ENCODE assay signal across 8 mouse cellular contexts in the genomic region with DNA sequence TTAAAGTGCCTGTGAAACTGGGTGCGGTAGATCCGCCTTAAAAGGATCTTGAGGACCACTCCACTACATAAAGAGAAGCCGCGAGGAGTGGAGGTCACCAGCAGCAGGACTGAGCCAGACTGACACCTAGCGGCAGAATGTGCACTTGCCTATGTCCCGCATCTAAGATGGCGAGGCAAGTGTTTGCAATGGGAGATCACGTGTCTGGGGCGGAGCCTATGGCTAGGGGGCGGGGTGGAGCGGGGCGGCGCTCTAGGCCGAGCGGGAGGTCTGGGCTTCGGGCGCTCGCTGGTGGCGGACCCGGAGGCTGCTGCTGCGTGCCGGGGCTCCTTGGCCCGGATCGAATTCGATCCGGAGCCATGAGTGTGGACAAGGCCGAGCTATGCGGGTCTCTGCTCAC. TPM values are rescaled to one million over a fixed set of nuclear protein-coding genes. Genes with fewer than 3 reads are reported as not detected.
DNase-seq lines count a peak whose midpoint lies in the region; ATAC-seq lines count a peak whose summit lies in the region.

A gene (plus strand): TSS at position 255 of the 400 bp plus-strand sequence.

- ATAC-seq in forebrain, embryonic 11.5 days (replicated peaks; ENCODE audit: low FRiP score) = peak; percentile 90
- ATAC-seq in heart, embryonic 16.5 days (replicated peaks; ENCODE audit: extremely low read depth, insufficient read depth, low FRiP score) = peak; percentile 90
- peak; percentile 85 for ATAC-seq in liver, embryonic 15.5 days (ENCODE audit: insufficient read depth)
- ATAC-seq in neural tube, embryonic 12.5 days (ENCODE audit: low FRiP score, low read depth) = peak; percentile 94

- peak within 1 kb of the TSS; percentile 45 for H3K4me3 ChIP-seq in forebrain, embryonic 11.5 days (ENCODE audit: low read depth, low read length)
- peak within 1 kb of the TSS; percentile 68 for H3K4me3 ChIP-seq in heart, embryonic 16.5 days (ENCODE audit: low read length)
- H3K4me3 ChIP-seq in liver, embryonic 15.5 days (replicated peaks) = peak within 1 kb of the TSS; percentile 70
- peak within 1 kb of the TSS; percentile 55 for H3K4me3 ChIP-seq in neural tube, embryonic 12.5 days

- peak within 1 kb of the TSS; percentile 91 for H3K4me2 ChIP-seq in forebrain, embryonic 11.5 days (ENCODE audit: low read depth, low read length, severe bottlenecking)
- H3K4me2 ChIP-seq in heart, embryonic 16.5 days (ENCODE audit: low read depth, low read length) = peak within 1 kb of the TSS; percentile 92
- peak within 1 kb of the TSS; percentile 98 for H3K4me2 ChIP-seq in liver, embryonic 15.5 days
- peak within 1 kb of the TSS; percentile 89 for H3K4me2 ChIP-seq in neural tube, embryonic 12.5 days (replicated peaks)

- WGBS in forebrain, embryonic 11.5 days = 0% methylated on average over 28 of the region's 28 CpGs
- 0% methylated on average over 28 of the region's 28 CpGs for WGBS in heart, embryonic 16.5 days
- WGBS in liver, embryonic 15.5 days (ENCODE audit: insufficient replicate concordance) = under 1% methylated on average over 28 of the region's 28 CpGs
- under 1% methylated on average over 28 of the region's 28 CpGs for WGBS in neural tube, embryonic 12.5 days

- peaks cover 7% of the 10 kb centered on the region; the same call in 1 of the 2 replicates for H3K27me3 ChIP-seq in forebrain, embryonic 11.5 days (ENCODE audit: control insufficient read depth, insufficient read depth, low read length)
- peaks cover 5% of the 10 kb centered on the region; the same call in 1 of the 2 replicates for H3K27me3 ChIP-seq in heart, embryonic 16.5 days (ENCODE audit: control insufficient read depth, insufficient read depth, low read length)
- no peaks in the 10 kb centered on the region for H3K27me3 ChIP-seq in liver, embryonic 15.5 days
- peaks cover 28% of the 10 kb centered on the region for H3K27me3 ChIP-seq in neural tube, embryonic 12.5 days (replicated peaks)

- peak; percentile 94 to 97 for DNase-seq in CD8-positive naive resting alpha-beta T cell, adult 2 months (ENCODE audit: low read depth in 2 of 2, low spot score in 2 of 2)
- peak; percentile 99 for DNase-seq in c-Kit-positive CD71-negative TER-119-negative erythroid progenitor cells, embryonic 14.5 days (ENCODE audit: low read depth)
- peak; percentile 98 for DNase-seq in forebrain, embryonic 11.5 days (ENCODE audit: low spot score)
- peak; percentile 98 to 99 for DNase-seq in kidney, postnatal 36 days
- peak; percentile 97 for DNase-seq in telencephalon, adult 2 months (ENCODE audit: low read depth, low spot score)

- H3K36me3 ChIP-seq in forebrain, embryonic 11.5 days (ENCODE audit: control insufficient read depth, insufficient read depth, low read length) = no peaks in the 10 kb centered on the region
- H3K36me3 ChIP-seq in heart, embryonic 16.5 days (ENCODE audit: control insufficient read depth, insufficient read depth) = no peaks in the 10 kb centered on the region
- no peaks in the 10 kb centered on the region for H3K36me3 ChIP-seq in liver, embryonic 15.5 days (replicated peaks)
- H3K36me3 ChIP-seq in neural tube, embryonic 12.5 days = no peaks in the 10 kb centered on the region

- H3K9me3 ChIP-seq in forebrain, embryonic 11.5 days (ENCODE audit: control insufficient read depth, low read length) = no peaks in the 10 kb centered on the region
- no peaks in the 10 kb centered on the region for H3K9me3 ChIP-seq in heart, embryonic 16.5 days (replicated peaks; ENCODE audit: control insufficient read depth, low read length)
- H3K9me3 ChIP-seq in liver, embryonic 15.5 days (replicated peaks) = no peaks in the 10 kb centered on the region
- no peaks in the 10 kb centered on the region for H3K9me3 ChIP-seq in neural tube, embryonic 12.5 days

- H3K9ac ChIP-seq in forebrain, embryonic 11.5 days (ENCODE audit: low read length) = peak within 1 kb of the TSS; percentile 58
- peak within 1 kb of the TSS; percentile 74 for H3K9ac ChIP-seq in heart, embryonic 16.5 days (ENCODE audit: low read length)
- peak within 1 kb of the TSS; percentile 74 for H3K9ac ChIP-seq in liver, embryonic 15.5 days
- H3K9ac ChIP-seq in neural tube, embryonic 12.5 days = peak within 1 kb of the TSS; percentile 62

- H3K4me1 ChIP-seq in forebrain, embryonic 11.5 days (replicated peaks; ENCODE audit: control insufficient read depth, insufficient read depth, low read length) = peaks cover 13% of the 10 kb centered on the region
- peaks cover 17% of the 10 kb centered on the region for H3K4me1 ChIP-seq in heart, embryonic 16.5 days (ENCODE audit: control insufficient read depth, insufficient read depth, low read length)
- peaks cover 57% of the 10 kb centered on the region for H3K4me1 ChIP-seq in liver, embryonic 15.5 days (replicated peaks)
- H3K4me1 ChIP-seq in neural tube, embryonic 12.5 days = peaks cover 16% of the 10 kb centered on the region

- peak within 1 kb of the TSS; percentile 2; the same call in 1 of the 2 replicates for H3K27ac ChIP-seq in forebrain, embryonic 11.5 days (ENCODE audit: low read depth, low read length)
- peak within 1 kb of the TSS; percentile 75 for H3K27ac ChIP-seq in heart, embryonic 16.5 days (ENCODE audit: low read length)
- H3K27ac ChIP-seq in liver, embryonic 15.5 days (replicated peaks) = peak within 1 kb of the TSS; percentile 89
- H3K27ac ChIP-seq in neural tube, embryonic 12.5 days = no peak within 1 kb of the TSS

RNA-seq across cellular contexts. Expression of the gene that starts here (rescaled TPM):
- polyA plus RNA-seq in forebrain, embryonic 11.5 days (2014; fragmentation: Nextera tagmentation; extraction: Ambion mirVana) = 14.8 and 15.5 TPM in 2 replicates
- 8.9 and 9.1 TPM in 2 replicates for polyA plus RNA-seq in heart, embryonic 16.5 days (2015; fragmentation: Nextera tagmentation; extraction: Ambion mirVana)
- 6.5 and 8.6 TPM in 2 replicates for polyA plus RNA-seq in liver, embryonic 15.5 days (2015; fragmentation: Nextera tagmentation; extraction: Ambion mirVana)
- polyA plus RNA-seq in neural tube, embryonic 12.5 days (2016; fragmentation: Nextera tagmentation; extraction: Ambion mirVana) = 17.6 and 18.2 TPM in 2 replicates
